Mouse (Mus musculus): Measurements from ENCODE around the gene Gm21866. TPM values are rescaled to one million over a fixed set of nuclear protein-coding genes. Genes with fewer than 3 reads are reported as not detected.
"Not testable (repeated sequence)": the region's sequence is repeated elsewhere in the genome, so short reads cannot be mapped to it uniquely, and the experiment has no call there.

The Gm21866 gene
- not detected for total RNA-seq (2018; cell fraction: chromatin; rRNA removed)
- total RNA-seq (2018; cell fraction: cytosol; rRNA removed) = not detected
- not detected for total RNA-seq (2018; cell fraction: nucleus; rRNA removed)
- not detected in 3 replicates for polyA plus RNA-seq (2018)

GRCm38 (mm10) chrY:13465479-13465878 is at the start of gene Gm21866:
Gm21866 (minus strand) TSS chrY:13465579.
- H3K79me2 ChIP-seq (ENCODE audit: inconsistent target); H3K4me3 ChIP-seq (ENCODE audit: inconsistent target); H3K27ac ChIP-seq; H3K36me3 ChIP-seq (ENCODE audit: inconsistent target): not testable (repeated sequence)
- WGBS (ENCODE audit: missing documents) = no CpG with 5 or more reads among the region's 3 CpGs

DNA sequence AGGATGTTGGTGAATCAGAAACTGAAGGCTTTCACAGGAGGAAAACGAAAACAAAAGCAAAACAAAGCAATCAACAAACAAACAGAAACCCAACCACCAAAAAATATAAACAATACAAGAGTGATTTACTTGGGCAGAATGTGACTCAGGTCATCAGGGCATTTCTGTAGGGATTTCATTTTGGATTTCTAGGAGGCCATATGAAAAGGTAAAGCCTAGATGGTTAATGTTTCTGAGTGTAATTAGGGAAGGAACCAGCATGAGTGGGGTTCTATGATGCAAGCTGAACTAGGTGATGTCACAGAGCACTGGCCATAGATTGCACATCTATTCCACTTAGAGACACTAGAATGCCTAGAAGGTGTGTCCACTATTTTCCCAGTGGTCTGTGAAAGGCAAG is 28.3 kb upstream of the Gm21866 start, which contains the start of gene Gm20773:
Gene Gm20773, plus strand, starts transcription at position 301 of the 400 bp plus-strand sequence.
- not testable (repeated sequence) for H3K4me3 ChIP-seq (ENCODE audit: inconsistent target); H3K79me2 ChIP-seq (ENCODE audit: inconsistent target); H3K36me3 ChIP-seq (ENCODE audit: inconsistent target); H3K27ac ChIP-seq
- WGBS (ENCODE audit: missing documents) = no CpG with 5 or more reads among the region's 1 CpGs

Other genes with a start within 250 kb of the Gm21866 start
- gene Gm21828, start 241.7 kb downstream of the Gm21866 start, polyA plus RNA-seq (2018) = not detected in 3 replicates
- gene Gm21440, start 213.2 kb downstream of the Gm21866 start, polyA plus RNA-seq (2018) = not detected in 3 replicates
- not detected in 3 replicates for gene Gm21454, start 213.1 kb downstream of the Gm21866 start, polyA plus RNA-seq (2018)
- gene Gm21725, start 116.5 kb downstream of the Gm21866 start, polyA plus RNA-seq (2018) = not detected in 3 replicates
- gene Gm20773, start 28.4 kb upstream of the Gm21866 start, polyA plus RNA-seq (2018) = not detected in 3 replicates